ENCODE assay signal across 15 mouse cellular contexts in genomic region chr7:120878271-120878670, GRCm38 (mm10). TPM values are rescaled to one million over a fixed set of nuclear protein-coding genes. Genes with fewer than 3 reads are reported as not detected.
DNase-seq lines count a peak whose midpoint lies in the region; TF ChIP-seq lines count a peak whose summit lies in the region.
"Had no signal": no experiment of that assay in that cellular context is flagged by ENCODE, and none has a peak within 500 bp of the region (broad histone marks: within the 10 kb centered on the region; RNA-seq: fewer than 3 reads in every experiment).

No protein-coding gene starts in this region.

- DNase-seq in cerebellum, postnatal 36 days, result peak; percentile 27 to 30
- DNase-seq in cerebellum, adult 11 months, result no peak
- DNase-seq in left cerebral cortex, adult 2 months (ENCODE audit: extremely low spot score in 1 of 2, low spot score in 2 of 2), result peak in 1 of 2 experiments; percentile 24
- no peak for DNase-seq in left cerebral cortex, adult 11 months (ENCODE audit: low spot score)
- peak; percentile 85 for DNase-seq in brain, adult 2 months (ENCODE audit: low read depth, low spot score)
- DNase-seq in left cerebral cortex, postnatal 4 days, result peak; percentile 54
- DNase-seq in lung, adult 18-20 months, result no peak
- DNase-seq in heart, adult 11 months, result no peak
- DNase-seq: gastrocnemius, postnatal 36 days; heart, postnatal 4 days; lung, embryonic 14.5 days; midbrain, embryonic 14.5 days; thymus, adult 2 months had no signal

- intact Hi-C loops in left cerebral cortex, adult 2 months (cut with DNase I), result no loop called here
- intact Hi-C loops in left cerebral cortex, postnatal 4 days (cut with DNase I), result no loop called here

- H3K27ac ChIP-seq in left cerebral cortex, adult 2 months, result peak overlapping the region; percentile 40; the same call in 1 of the 2 replicates
- H3K27ac ChIP-seq: heart, embryonic 13.5 days; macrophage had no signal

- no peak for TF ChIP-seq CTCF in left cerebral cortex, adult 2 months (IDR thresholded peaks at IDR 0.05)

- no peak overlapping the region for H3K4me3 ChIP-seq in left cerebral cortex, adult 2 months
- H3K4me3 ChIP-seq: heart, embryonic 13.5 days had no signal

RNA-seq across cellular contexts. Expression of gene Eef2k, which starts 35.6 kb away (rescaled TPM):
- 10 to 100 TPM; 34.1 to 34.4 TPM for total RNA-seq in left cerebral cortex, adult 2 months (2021)
- total RNA-seq in left cerebral cortex, postnatal 4 days (2021), result 10 to 100 TPM; 74.3 to 74.6 TPM

RNA-seq across cellular contexts. Expression of gene Polr3e, which starts 39.3 kb away (rescaled TPM):
- total RNA-seq in left cerebral cortex, adult 2 months (2021), result 10 to 100 TPM; 26.4 to 27.8 TPM
- 10 to 100 TPM; 37.9 to 38.1 TPM for total RNA-seq in left cerebral cortex, postnatal 4 days (2021)

Comparison
In these comparisons a context has a peak if more than half of its experiments do, and no peak if none do; other contexts are left out.
1. DNase-seq: peak in cerebellum, postnatal 36 days (2 of 2), brain, adult 2 months (single experiment) and left cerebral cortex, postnatal 4 days (single experiment); none in cerebellum, adult 11 months (single experiment), left cerebral cortex, adult 11 months (single experiment), lung, adult 18-20 months (0 of 2) and heart, adult 11 months (single experiment).